Mouse (Mus musculus) neural tube, embryonic 14.5 days (tissue): ENCODE data around the gene Gse1. TPM values are rescaled to one million over a fixed set of nuclear protein-coding genes. Genes with fewer than 3 reads are reported as not detected.

ENCODE experiments used
- ATAC-seq: fragments of 200-750 bp; cut with Nextera tagmentation; 2 replicates; pipeline ENCODE4 v1.8.0; 2017; ENCODE audit warnings: low read depth, mild to moderate bottlenecking, moderate TSS enrichment, moderate library complexity
- H3K27ac ChIP-seq: fragments of 300-500 bp; sonication (generic); 2 replicates; pipeline ENCODE4 v1.5.1; 2014; ENCODE audit warnings: low read depth, mild to moderate bottlenecking, control low read depth, low read length, moderate library complexity, mixed read lengths
- H3K27me3 ChIP-seq: fragments of 300-500 bp; sonication (generic); 2 replicates; pipeline ENCODE4 v1.6.1; 2014; ENCODE audit warnings: low read length; ENCODE audit not compliant: control insufficient read depth, insufficient read depth
- H3K36me3 ChIP-seq: fragments of 300-500 bp; sonication (generic); 2 replicates; pipeline ENCODE4 v1.6.1; 2014; ENCODE audit warnings: low read length, mixed read lengths; ENCODE audit not compliant: control insufficient read depth, insufficient read depth
- H3K4me1 ChIP-seq: fragments of 300-500 bp; sonication (generic); 2 replicates; pipeline ENCODE4 v1.6.1; 2014; ENCODE audit warnings: low read length; ENCODE audit not compliant: control insufficient read depth, insufficient read depth
- H3K4me2 ChIP-seq: fragments of 300-500 bp; sonication (generic); 2 replicates; pipeline ENCODE4 v1.6.1; 2014; ENCODE audit warnings: mild to moderate bottlenecking, low read depth, low read length, control low read depth
- H3K4me3 ChIP-seq: fragments of 300-500 bp; sonication (generic); 2 replicates; pipeline ENCODE4 v1.5.1; 2014; ENCODE audit warnings: low read depth, low read length, control low read depth, mixed read lengths
- H3K9ac ChIP-seq: fragments of 300-500 bp; sonication (generic); replicated peaks from 2 replicates; pipeline ENCODE4 v1.6.1; 2014; ENCODE audit warnings: low read depth, mild to moderate bottlenecking, control low read depth, low read length, mixed read lengths
- H3K9me3 ChIP-seq: fragments of 300-500 bp; sonication (generic); 2 replicates; pipeline ENCODE4 v1.6.1; 2016; ENCODE audit warnings: low read length; ENCODE audit not compliant: control insufficient read depth
- WGBS: fragments of 180-500 bp; shearing (Covaris S2); extraction: QIAGEN DNeasy Blood & Tissue Kit; methylation state at CpG from one replicate; pipeline ENCODE4 v1.1.7; 2014; 5-methylcytosine and 5-hydroxymethylcytosine counted together
- polyA plus RNA-seq: library from polyadenylated mRNA; unstranded; fragments of >200 nt; fragmentation: Nextera tagmentation; extraction: Ambion mirVana; gene quantifications from 2 replicates; pipeline ENCODE4 v1.2.1, GENCODE M21; 2014

Gse1 gene
- polyA plus RNA-seq, 1 experiment from 2014 or later = 23.3 TPM

GRCm38 (mm10) chr8:120557170-120557965, 329.1 kb downstream of the Gse1 start:
- no peak for ATAC-seq
- Histone ChIP-seq H3K36me3 (no peaks in the 10 kb centered on the region), H3K9me3 (no peaks in the 10 kb centered on the region), H3K4me2 (no peak overlapping the region), H3K4me1 (peaks cover 79% of the 10 kb centered on the region), H3K27ac (no peak overlapping the region), H3K4me3 (no peak overlapping the region), H3K27me3 (no peaks in the 10 kb centered on the region), H3K9ac (0 out of 2 replicates have a peak overlapping the region, but pooled peaks have one; percentile 7)
- 43% methylated on average over 15 of the region's 15 CpGs for WGBS

- Histone ChIP-seq H3K27me3 (no peaks in the 10 kb centered on the region), H3K36me3 (no peaks in the 10 kb centered on the region), H3K27ac (no peak overlapping the region), H3K9me3 (no peaks in the 10 kb centered on the region), H3K4me3 (no peak overlapping the region), H3K4me1 (peaks cover 79% of the 10 kb centered on the region), H3K4me2 (no peak overlapping the region), H3K9ac (0 out of 2 replicates have a peak overlapping the region, but pooled peaks have one; percentile 7)
- no peak for ATAC-seq
- 68% methylated on average over 4 of the region's 4 CpGs for WGBS
These were observed 329.9 kb downstream of the Gse1 start for GRCm38 (mm10) chr8:120558162-120558561.

- ATAC-seq = peak; percentile 13; the same call in 1 of the 2 replicates
- Histone ChIP-seq H3K9ac (peak overlapping the region; percentile 32; the same call in 1 of the 2 replicates), H3K4me3 (no peak overlapping the region), H3K9me3 (no peaks in the 10 kb centered on the region), H3K4me1 (peaks cover 88% of the 10 kb centered on the region), H3K27me3 (no peaks in the 10 kb centered on the region), H3K36me3 (no peaks in the 10 kb centered on the region), H3K4me2 (no peak overlapping the region), H3K27ac (peak overlapping the region; percentile 52)
- WGBS = 9% methylated on average over 11 of the region's 11 CpGs
These were observed 331.4 kb downstream of the Gse1 start for GRCm38 (mm10) chr8:120559654-120560053.

- H3K9me3 ChIP-seq = no peaks in the 10 kb centered on the region
- H3K27me3 ChIP-seq = no peaks in the 10 kb centered on the region
- H3K27ac ChIP-seq = peak overlapping the region; percentile 34; the same call in 1 of the 2 replicates
- peaks cover 91% of the 10 kb centered on the region for H3K4me1 ChIP-seq
- H3K4me3 ChIP-seq = no peak overlapping the region
- H3K4me2 ChIP-seq = no peak overlapping the region
- no peaks in the 10 kb centered on the region for H3K36me3 ChIP-seq
- no peak overlapping the region for H3K9ac ChIP-seq
- no peak for ATAC-seq
- WGBS = 58% methylated on average over 5 of the region's 5 CpGs
These were observed 332.3 kb downstream of the Gse1 start for GRCm38 (mm10) chr8:120560535-120560934.

- Histone ChIP-seq H3K4me3 (no peak overlapping the region), H3K9me3 (no peaks in the 10 kb centered on the region), H3K36me3 (no peaks in the 10 kb centered on the region), H3K4me1 (peaks cover 89% of the 10 kb centered on the region), H3K27ac (no peak overlapping the region; the same call in 1 of the 2 replicates), H3K9ac (no peak overlapping the region), H3K4me2 (no peak overlapping the region), H3K27me3 (no peaks in the 10 kb centered on the region)
- no peak for ATAC-seq
- WGBS = 81% methylated on average over 22 of the region's 22 CpGs
These were observed 333.5 kb downstream of the Gse1 start for GRCm38 (mm10) chr8:120561539-120562435.

- no peak overlapping the region; the same call in 1 of the 2 replicates for H3K9ac ChIP-seq
- no peak overlapping the region for H3K4me3 ChIP-seq
- no peaks in the 10 kb centered on the region for H3K27me3 ChIP-seq
- ATAC-seq = no peak
- H3K27ac ChIP-seq = peak overlapping the region; percentile 81
- H3K4me2 ChIP-seq = no peak overlapping the region
- H3K9me3 ChIP-seq = no peaks in the 10 kb centered on the region
- H3K36me3 ChIP-seq = peaks cover 5% of the 10 kb centered on the region; the same call in 1 of the 2 replicates
- 72% methylated on average over 18 of the region's 18 CpGs for WGBS
- peaks cover 78% of the 10 kb centered on the region for H3K4me1 ChIP-seq
These were observed 334.6 kb downstream of the Gse1 start for GRCm38 (mm10) chr8:120562680-120563347.

- Histone ChIP-seq H3K4me1 (peaks cover 73% of the 10 kb centered on the region), H3K9me3 (no peaks in the 10 kb centered on the region), H3K9ac (no peak overlapping the region), H3K36me3 (peaks cover 8% of the 10 kb centered on the region), H3K27me3 (no peaks in the 10 kb centered on the region), H3K27ac (peak overlapping the region; percentile 81), H3K4me3 (no peak overlapping the region), H3K4me2 (no peak overlapping the region)
- ATAC-seq = 0 out of 2 replicates have a peak, but pooled peaks have one; percentile 15
- WGBS = 9% methylated on average over 8 of the region's 8 CpGs
These were observed 335.1 kb downstream of the Gse1 start for GRCm38 (mm10) chr8:120563348-120563724.

GRCm38 (mm10) chr8:120563851-120564837, 335.9 kb downstream of the Gse1 start:
- WGBS = 11% methylated on average over 20 of the region's 20 CpGs
- 0 out of 2 replicates have a peak overlapping the region, but pooled peaks have one; percentile 16 for H3K4me2 ChIP-seq
- H3K4me1 ChIP-seq = peaks cover 66% of the 10 kb centered on the region
- H3K36me3 ChIP-seq = peaks cover 14% of the 10 kb centered on the region
- no peaks in the 10 kb centered on the region for H3K9me3 ChIP-seq
- peak; percentile 47; the same call in 1 of the 2 replicates for ATAC-seq
- H3K4me3 ChIP-seq = no peak overlapping the region
- no peak overlapping the region for H3K9ac ChIP-seq
- H3K27me3 ChIP-seq = no peaks in the 10 kb centered on the region
- H3K27ac ChIP-seq = peak overlapping the region; percentile 81
